8 mouse cellular contexts compared by ENCODE assay signal in genomic region chr1:131431456-131432246, GRCm38 (mm10).
A peak's percentile ranks its signal among the peaks of the same experiment; 100 is the strongest.
DNase-seq lines count a peak whose midpoint lies in the region; ATAC-seq lines count a peak whose summit lies in the region.

No protein-coding gene starts in this region.

- WGBS in forebrain, embryonic 15.5 days = 61% methylated on average over 5 of the region's 5 CpGs
- WGBS in forebrain, embryonic 10.5 days = 78% methylated on average over 5 of the region's 5 CpGs

- no peak overlapping the region for H3K4me3 ChIP-seq in forebrain, embryonic 15.5 days
- H3K4me3 ChIP-seq in forebrain, embryonic 10.5 days = no peak overlapping the region

- intact Hi-C loops in left cerebral cortex, postnatal 4 days (cut with DNase I) = no loop called here

- H3K27ac ChIP-seq in forebrain, embryonic 15.5 days (replicated peaks) = peak overlapping the region; percentile 25; the same call in 1 of the 2 replicates
- H3K27ac ChIP-seq in forebrain, embryonic 10.5 days = no peak overlapping the region

- H3K36me3 ChIP-seq in forebrain, embryonic 15.5 days = no peaks in the 10 kb centered on the region
- H3K36me3 ChIP-seq in forebrain, embryonic 10.5 days (replicated peaks) = peaks cover 3% of the 10 kb centered on the region

- no peaks in the 10 kb centered on the region for H3K9me3 ChIP-seq in forebrain, embryonic 15.5 days
- no peaks in the 10 kb centered on the region for H3K9me3 ChIP-seq in forebrain, embryonic 10.5 days

- no peak for DNase-seq in forebrain, embryonic 10.5 days (ENCODE audit: extremely low spot score, low spot score)
- peak; percentile 66 for DNase-seq in adipocyte (ENCODE audit: low spot score)
- peak; percentile 38 to 59 for DNase-seq in gastrocnemius, postnatal 4 days (ENCODE audit: low spot score in 2 of 2)
- DNase-seq in kidney, adult 18-20 months = peak; percentile 45
- DNase-seq in left cerebral cortex, postnatal 4 days = peak; percentile 57
- DNase-seq in retina, postnatal 7 days (ENCODE audit: low read depth, low spot score) = peak; percentile 14
- DNase-seq in c-Kit-positive CD71-positive TER-119-positive erythroid progenitor cells, embryonic 14.5 days (ENCODE audit: low spot score) = no peak

- ATAC-seq in forebrain, embryonic 15.5 days (replicated peaks) = peak; percentile 78

- H3K27me3 ChIP-seq in forebrain, embryonic 15.5 days = no peaks in the 10 kb centered on the region
- no peaks in the 10 kb centered on the region for H3K27me3 ChIP-seq in forebrain, embryonic 10.5 days (ENCODE audit: poor library complexity, severe bottlenecking)

- H3K4me1 ChIP-seq in forebrain, embryonic 15.5 days = peaks cover 41% of the 10 kb centered on the region
- H3K4me1 ChIP-seq in forebrain, embryonic 10.5 days = peaks cover 40% of the 10 kb centered on the region

- H3K4me2 ChIP-seq in forebrain, embryonic 15.5 days (replicated peaks) = no peak overlapping the region

- no peak overlapping the region for H3K9ac ChIP-seq in forebrain, embryonic 15.5 days (replicated peaks)

Comparison
In these comparisons a context has a peak if more than half of its experiments do, and no peak if none do; other contexts are left out.
1. DNase-seq: peak in adipocyte (single experiment), gastrocnemius, postnatal 4 days (2 of 2), kidney, adult 18-20 months (single experiment), left cerebral cortex, postnatal 4 days (single experiment) and retina, postnatal 7 days (single experiment); none in forebrain, embryonic 10.5 days (single experiment) and c-Kit-positive CD71-positive TER-119-positive erythroid progenitor cells, embryonic 14.5 days (single experiment).